Mouse (Mus musculus) cerebellum, postnatal 36 days (tissue): ENCODE data around the gene Olr1.
"Not testable (repeated sequence)": the region's sequence is repeated elsewhere in the genome, so short reads cannot be mapped to it uniquely, and the experiment has no call there.

Source experiments
- DNase-seq, 2 experiments: peaks; one replicate each; pipeline ENCODE4 v3.0.0; 2021 to 2022; ENCODE audit warnings: mixed read lengths in 2 of 2

The Olr1 gene

DNA sequence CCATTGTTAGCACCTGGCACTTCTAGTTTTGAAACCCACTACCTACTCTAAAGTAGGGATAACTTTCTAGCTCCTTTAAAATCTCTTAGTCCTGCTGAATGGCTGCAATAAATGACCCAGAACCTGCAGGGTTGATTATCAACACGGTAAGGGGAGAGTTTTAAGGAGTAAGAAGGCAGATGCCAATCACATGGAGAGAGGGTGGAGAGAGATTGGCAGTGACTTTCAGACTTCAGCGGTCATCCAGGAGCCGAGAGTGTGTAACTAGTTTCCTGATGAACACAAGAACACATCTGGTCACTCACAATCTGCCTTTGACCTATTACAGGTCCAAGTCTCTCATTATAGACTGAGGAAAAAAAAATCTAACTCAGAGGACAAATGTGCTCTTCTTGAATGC, 5.4 kb upstream of the Olr1 start, which contains the start of gene Tmem52b:
Tmem52b (plus strand) TSS at position 189 of the 400 bp plus-strand sequence.
- DNase-seq = no peak

DNA sequence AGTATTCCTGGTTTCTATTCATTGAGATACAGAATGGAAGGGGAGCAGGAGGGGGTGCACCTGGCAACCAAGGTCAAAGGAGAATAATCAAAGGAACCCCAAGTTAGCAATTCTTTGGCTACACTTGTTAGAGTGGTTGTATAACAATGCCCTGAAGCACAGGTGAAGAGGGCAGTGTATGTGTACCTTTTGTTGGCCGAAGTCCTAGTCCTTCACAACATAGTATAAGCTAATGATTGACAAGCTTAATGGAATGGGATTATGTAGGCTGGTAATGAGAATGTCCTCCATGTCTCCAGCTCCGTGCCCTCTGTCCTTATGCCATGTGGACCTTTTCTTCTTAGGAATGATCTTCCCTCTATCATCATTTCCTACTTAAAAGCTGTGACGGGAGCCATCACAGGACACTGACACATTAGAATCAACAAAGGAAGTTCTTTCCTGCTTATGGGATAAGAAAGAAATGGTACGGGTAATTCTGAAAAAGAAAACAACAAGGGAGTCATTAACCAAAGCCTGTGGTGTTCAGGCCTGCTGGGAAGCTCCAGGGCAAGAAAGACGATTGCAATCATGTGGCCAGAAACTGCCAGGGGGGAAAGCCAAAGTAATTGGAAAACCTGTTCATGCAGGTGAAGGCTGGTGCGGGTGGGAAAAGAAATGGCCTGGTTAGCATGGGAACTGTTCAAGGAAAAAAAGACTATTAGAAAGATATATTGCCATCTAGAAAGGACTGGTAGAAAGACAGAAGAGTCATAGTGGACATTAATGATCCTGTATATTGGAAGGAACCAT, 3.4 kb upstream of the Olr1 start:
- no peak for DNase-seq

DNA sequence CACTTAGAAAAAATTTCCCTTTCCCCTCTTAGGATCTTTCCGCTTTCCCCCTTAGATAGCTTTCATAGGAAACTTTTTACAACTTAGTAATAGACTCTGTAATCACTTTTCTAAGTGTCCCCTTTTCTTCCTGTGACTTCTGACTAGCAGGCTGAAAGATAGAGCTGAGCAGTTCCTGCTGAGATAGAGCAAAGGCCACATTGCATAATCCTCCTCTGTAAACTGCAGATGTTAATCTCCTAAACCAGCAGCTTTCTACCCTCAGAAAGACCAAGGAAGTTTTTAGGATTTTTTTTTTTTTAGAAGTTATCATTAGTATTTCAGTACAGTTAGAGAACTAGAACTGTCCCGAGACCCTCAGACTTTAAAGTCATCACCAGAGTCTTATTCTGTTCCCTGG, 3.5 kb downstream of the Olr1 start:
- no peak for DNase-seq

DNA sequence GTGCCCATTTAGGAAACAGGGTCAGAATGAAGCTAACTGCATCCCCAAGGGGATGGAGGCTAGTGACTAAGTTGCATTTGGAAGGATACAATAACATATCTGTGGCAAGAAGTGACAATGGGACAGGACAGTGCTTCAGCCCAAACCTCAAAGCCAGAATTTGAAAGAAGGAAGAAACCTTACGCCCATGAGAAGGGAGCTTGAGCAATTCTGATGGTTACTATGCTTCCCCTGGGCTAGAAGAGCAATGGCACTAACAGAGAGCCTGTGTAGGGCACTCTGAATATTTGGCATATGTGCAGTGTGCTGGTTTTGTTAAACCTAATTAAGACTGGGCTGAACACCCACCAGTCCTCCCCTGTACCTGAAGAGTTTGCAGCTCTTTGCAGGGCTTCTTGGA, 7.4 kb downstream of the Olr1 start:
- DNase-seq = not testable (repeated sequence)

DNA sequence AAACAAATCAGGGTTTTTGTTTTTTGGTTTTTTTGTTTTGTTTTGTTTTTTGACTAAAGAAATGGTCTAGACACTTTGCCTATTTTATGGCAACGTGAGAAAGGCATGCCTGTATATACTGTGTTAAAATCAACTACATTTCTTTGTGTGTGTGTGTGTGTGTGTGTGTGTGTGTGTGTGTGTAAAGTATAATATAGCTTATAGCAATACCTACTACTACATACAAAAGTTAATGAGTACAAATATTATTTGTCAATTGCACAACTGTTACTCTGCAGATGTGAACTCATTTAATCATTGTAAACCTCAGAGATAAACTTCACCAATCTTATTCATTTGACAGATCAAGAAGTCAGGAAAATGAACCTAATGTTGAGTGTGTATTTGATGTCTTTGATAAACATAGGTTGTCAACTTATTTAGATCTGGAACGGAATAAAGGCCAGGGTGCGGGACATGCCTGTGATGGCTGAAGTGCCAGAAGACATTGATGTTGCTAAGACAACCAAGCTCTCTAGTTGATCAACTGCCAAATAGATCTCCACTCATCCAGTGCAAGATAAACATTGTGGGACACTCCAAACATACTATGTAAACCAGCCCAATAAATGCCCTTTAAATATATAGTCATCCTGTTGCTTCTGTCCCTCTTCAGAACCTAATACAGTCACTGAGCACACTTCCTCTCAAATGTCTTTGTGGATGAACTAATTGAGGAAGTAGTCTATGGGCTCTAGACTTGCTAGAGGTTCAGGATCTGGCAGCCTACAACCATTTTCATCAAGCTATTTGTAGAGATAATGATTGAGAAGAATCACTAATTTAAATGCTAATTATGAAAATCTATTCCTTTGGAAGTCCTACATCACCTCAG, 9.4 kb downstream of the Olr1 start:
- no peak for DNase-seq

DNA sequence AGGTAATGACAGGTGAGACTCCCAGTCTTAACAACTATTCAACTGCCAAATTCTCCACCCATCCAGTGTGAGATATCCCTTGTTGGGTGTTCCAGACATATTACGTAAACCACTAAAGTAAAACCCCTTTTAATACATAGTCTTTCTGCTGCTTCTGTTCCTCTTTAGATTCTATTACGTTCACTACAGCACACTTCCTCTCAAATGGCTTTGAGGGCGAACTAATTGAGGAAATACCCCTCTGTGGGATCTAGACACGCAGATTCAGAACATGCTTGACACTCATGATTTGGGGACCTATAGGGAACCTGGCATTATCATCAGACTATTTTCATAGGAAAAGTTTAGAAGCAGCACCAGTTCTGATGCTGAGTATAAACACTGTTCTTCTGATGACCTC, 12.0 kb downstream of the Olr1 start:
- no peak for DNase-seq

DNA sequence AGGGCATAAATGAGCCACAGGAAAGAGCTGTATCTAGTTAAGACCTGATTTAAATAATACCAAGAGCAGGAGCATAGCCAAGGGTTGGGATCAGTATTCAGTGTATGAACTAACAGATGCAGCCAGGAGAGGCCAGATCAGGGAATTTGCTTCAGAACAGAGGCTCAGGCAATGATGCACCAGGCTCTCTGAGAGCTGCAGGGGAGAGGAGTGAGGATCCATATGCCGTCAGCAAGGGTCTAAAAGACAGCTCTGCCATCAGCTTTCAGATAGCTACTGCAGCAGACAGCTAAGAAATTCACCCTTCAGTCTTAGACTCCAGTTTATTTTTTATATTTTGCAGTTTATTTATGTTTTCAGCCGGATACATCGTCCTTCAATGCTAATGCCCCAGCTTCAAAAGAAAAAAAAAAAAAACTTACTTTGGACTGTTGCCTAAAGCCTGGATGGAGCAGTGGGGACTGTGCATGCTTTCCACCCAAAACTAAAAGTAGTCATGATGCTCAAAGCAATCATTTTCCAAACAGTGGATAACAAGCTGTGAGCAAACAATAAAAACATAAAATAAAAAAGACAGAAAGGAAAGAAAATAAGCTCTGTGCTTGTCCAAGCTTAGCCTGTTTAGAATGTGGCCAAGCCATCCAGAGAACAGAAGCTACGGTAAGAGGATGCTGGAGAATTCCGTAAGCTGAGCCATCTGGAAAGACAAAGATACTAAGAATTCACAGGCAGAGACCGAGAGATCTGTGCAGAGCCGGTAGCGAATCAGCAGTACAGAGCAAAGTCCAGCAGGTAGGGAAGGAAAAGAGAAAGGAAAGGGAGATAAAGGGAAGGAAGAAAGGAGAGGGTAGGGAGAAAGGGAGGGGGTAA, 26.6 kb downstream of the Olr1 start:
- DNase-seq = no peak

DNA sequence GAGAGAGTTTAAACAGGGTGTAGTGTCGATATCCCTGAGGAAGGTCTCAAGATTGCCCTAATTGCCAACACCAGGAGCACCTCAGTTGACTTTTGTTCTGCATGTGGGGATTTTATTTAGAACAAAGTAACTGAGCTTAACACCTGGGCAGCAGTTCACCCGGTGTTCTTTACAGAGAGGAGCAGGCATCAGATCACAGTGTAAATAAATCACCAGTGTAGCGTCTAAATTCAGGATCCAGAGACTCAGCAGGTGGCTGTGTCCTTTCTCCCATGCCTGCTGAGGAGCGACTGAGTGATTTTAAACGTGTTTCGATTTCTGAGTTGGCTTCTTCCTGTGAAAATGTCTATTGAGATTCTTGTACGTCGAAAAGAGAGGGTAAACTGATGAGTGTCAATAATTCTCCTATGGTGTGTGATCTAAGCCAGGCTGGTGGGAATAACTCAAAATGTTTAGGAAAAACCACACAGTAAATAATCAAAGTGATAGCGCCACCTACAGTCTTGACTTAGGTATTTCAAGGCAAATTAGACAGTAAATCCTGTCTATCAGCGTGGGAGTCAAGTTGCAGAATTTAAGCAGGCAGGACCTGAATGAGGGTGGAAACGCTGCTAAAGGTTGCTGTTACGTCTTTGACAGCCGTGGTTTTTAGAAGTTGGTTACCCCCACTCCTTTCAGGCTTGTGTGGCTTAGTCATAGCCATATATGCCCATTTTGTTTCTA, 30.4 kb downstream of the Olr1 start:
- peak in 1 of 2 experiments; percentile 2 for DNase-seq

DNA sequence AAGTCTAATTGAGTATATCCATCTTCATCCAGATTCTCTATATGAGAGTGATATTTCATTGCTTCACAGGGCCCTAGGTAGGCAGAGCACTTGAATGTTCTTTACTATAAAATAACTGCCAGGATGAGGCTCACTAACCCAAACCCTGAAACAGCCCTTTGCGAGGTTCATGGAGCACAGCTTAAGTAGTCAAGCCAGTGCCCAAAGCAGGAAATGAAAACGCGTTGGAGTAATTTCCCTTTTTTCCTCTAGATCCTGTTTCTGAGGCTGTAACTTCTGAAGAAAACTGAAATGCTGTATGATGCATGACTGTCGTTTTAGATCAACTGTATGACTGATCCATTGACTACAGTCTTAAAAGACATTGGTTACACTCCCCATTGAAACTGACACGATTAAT, 34.3 kb downstream of the Olr1 start:
- DNase-seq = no peak

DNA sequence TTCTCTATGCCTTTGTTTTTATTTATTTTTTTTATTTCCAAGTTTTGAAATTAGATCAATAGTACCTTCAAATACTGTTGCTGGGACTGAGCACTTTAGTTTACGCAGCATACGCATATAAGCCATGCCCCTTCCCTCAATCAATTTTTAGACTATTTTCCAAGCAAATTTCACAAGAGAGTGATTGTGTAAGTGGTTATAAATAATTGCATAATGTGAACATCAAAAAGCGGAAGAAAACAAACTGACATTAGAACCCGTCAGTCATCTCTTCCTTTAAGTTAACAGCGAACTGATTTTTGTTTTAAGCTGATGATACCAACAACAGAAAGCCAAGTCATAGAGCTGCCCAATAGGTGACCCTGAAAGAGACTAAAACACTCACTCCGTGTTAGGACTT, 35.6 kb downstream of the Olr1 start:
- DNase-seq = no peak

DNA sequence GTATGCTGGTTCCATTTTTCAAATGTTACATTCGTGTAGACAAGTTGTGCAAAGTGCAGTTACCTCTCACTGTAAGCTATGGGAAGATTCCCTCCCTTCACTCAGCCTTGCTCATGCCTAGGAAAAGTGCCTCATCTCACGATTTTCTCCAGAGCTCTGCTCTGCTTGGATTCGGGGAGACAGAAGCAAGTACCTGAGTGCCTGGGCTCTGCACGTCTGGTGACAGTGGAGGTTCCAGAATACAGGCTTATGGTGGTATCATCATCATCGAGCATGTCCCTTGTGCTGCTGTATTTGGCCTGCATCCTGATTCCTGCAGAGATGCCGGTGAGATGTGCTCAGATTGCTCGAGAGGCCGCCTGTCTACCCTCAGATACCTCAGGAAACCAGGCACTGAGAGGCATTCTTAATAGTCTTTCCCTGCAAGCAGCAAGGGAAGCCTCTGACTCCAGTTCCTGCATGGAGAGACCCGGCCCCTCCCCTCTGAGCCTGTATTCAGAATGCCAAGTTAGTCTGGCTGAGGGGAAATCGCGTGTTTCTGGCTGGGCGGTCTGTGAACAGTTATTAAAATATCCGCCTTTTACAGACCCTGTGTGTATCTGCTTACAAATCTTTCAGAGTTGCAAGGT, 55.4 kb downstream of the Olr1 start, which contains the start of gene Clec1a:
Clec1a (minus strand) TSS at position 590 of the 629 bp plus-strand sequence.
- DNase-seq = peak; percentile 3 to 16

DNA sequence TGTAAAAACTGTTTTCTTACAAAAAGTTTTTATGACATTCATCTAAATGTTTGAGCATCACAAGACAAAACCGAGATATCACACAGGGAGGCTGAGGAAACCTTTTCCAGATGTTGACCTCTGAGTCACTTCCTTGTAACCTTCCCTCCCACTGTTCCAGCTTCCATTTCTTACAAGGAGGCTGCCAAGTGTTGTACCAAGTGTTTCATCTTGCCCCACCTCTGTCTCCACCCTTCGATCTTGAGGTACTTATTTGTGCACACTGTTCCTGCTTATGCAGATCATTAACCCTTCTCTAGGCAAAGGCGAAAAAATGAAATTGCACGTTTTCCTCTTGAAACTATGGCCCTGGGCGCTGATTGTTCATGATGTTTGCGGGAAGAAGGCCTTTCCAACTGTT, 57.2 kb downstream of the Olr1 start:
- DNase-seq = no peak

DNA sequence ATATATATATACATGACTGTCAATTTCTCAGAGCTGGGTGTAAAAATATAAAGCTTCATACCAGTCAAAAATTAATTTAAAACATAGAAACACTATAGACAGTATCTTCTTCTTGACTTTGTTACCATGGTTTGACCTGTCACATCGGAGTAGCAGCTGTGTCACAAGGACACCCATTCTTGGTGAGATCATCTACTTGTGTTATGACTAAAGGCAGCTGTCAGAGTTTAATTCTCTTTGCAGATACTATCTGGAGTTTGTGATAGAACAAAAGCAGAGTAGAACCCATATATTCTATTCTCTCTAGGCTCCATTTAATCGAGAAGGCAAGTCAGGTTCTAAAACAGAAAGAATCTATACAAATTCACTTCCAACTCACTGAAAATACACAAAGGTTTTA, 68.9 kb downstream of the Olr1 start:
- no peak for DNase-seq

DNA sequence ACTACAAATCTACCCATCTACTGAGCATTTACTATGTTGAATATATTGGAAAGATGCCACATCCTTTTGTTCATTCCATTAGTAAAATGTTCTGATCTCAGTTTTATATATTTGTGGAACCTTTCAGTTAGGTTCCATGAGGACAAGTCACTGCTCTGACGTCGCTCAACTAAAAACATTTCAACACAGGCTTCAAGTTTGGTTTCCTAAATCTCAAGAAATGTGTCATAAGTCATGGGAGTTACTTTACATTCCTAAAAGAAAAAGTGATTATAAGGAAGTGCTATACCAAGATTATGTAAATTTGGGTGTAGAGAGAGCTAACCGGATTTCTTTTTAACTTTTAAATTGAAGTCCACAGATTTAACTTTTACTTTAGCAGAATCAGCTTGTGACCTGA, 70.9 kb downstream of the Olr1 start:
- no peak for DNase-seq
